Mouse (Mus musculus) liver, postnatal 0 days (tissue): ENCODE data around the gene Cd164.

Experiments used
- CTCF ChIP-seq: sonication (generic); IDR thresholded peaks from 2 replicates; pipeline ENCODE4 v1.5.1; 2016; ENCODE audit warnings: antibody characterized with exemption, low read depth
- EP300 ChIP-seq: IDR thresholded peaks from 2 replicates; pipeline ENCODE4 v1.6.1; 2016; ENCODE audit warnings: antibody characterized with exemption, low read depth, mild to moderate bottlenecking

- TF ChIP-seq EP300 = no peak
- no peak for TF ChIP-seq CTCF
Measured at GRCm38 (mm10) chr10:41491111-41491510, 28.1 kb upstream of the Cd164 start.
